Mouse (Mus musculus) retina, postnatal 1 day (tissue): ENCODE data around the gene Kitl.

Experiments
- DNase-seq: peaks from one replicate; pipeline ENCODE4 v3.0.0-alpha.2; 2012

Gene Kitl

GRCm38 (mm10) chr10:100127837-100128743 lies 112.7 kb downstream of the Kitl start:
- peak; percentile 77 for DNase-seq

GRCm38 (mm10) chr10:100131657-100132056 lies 116.2 kb downstream of the Kitl start:
- DNase-seq: no peak

GRCm38 (mm10) chr10:100132304-100132703 lies 116.9 kb downstream of the Kitl start:
- no peak for DNase-seq

GRCm38 (mm10) chr10:100138552-100138951 lies 123.1 kb downstream of the Kitl start:
- no peak for DNase-seq

- DNase-seq: no peak
These were observed 132.7 kb downstream of the Kitl start for GRCm38 (mm10) chr10:100148123-100148522.
